Mouse (Mus musculus): ENCODE results near the gene Grcc10. TPM values are rescaled to one million over a fixed set of nuclear protein-coding genes. Genes with fewer than 3 reads are reported as not detected.

The Grcc10 gene
- total RNA-seq, 2 experiments from 2014 or later = 350 to 372 TPM

DNA sequence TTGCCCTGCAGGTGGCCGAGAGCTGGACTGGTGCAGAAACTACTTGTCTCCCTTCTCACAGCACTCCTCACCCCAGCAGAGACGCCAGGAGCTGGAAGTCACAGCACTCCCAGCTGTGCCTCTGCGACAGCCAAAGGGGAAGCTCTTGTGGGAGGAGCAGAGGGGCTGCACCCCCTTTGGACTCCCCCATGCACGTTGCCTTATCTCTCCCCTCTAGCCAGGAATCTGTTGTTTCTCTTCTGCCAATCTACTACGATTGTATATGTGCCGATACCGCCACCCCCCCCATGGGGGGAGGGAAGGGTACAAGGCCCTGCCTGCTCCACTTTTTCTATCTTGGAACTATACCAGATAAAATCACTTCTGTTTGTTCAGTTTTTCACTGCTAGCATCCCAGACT, 37.4 kb downstream of the Grcc10 start:
- no peak for DNase-seq (ENCODE audit: extremely low spot score in 1 of 2, low spot score in 1 of 2)

- DNase-seq (ENCODE audit: extremely low spot score in 1 of 2, low spot score in 1 of 2) = peak; percentile 54 to 74
These were observed 38.4 kb downstream of the Grcc10 start for GRCm38 (mm10) chr6:124702784-124703103.

DNA sequence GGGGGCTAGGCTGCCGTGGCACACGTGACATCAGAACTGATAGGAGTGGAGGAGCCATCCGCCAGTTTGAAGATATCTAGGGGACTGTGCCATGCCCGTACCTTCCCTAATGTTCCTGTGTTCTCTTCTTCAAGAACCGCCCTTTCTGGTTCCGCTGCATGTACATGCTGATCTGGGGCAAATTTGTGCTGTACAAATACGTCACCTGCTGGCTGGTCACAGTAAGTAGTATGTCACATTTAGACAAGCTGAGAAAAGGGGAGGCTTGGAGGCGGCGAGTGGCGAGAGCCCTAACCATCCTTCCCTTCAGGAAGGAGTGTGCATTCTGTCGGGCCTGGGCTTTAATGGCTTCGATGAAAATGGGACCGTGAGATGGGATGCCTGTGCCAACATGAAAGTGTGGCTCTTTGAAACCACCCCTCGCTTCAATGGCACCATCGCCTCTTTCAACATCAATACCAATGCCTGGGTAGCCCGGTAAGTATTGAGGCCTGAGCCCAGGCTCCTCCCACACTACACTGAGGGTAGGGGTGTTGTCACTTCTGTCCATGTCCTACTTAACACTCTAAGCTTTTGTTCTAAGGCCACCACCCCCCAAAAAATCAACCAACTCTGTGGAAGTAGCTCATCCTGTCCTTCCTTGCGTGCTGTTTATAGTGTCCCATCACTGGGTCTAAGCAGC, 38.9 kb downstream of the Grcc10 start:
- DNase-seq (ENCODE audit: extremely low spot score in 1 of 2, low spot score in 1 of 2) = no peak

DNA sequence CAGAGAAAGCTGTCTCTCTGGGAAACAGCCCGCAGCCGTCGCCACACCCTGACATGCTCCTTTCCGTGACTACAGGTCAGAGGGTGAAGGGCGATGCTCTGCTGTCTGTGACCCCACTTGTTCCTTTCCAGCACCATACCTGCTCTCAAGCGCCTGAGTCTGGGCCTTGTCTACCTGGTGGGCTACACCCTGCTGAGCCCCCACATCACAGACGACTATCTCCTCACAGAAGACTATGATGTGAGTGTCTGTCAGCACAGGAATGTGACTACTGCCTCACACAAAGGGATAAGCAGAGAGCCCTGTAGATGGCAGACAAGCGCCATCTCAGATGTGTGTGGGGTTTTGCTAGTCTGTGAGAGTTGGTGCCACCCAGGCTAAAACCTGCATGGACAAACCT, 39.8 kb downstream of the Grcc10 start:
- DNase-seq (ENCODE audit: extremely low spot score in 1 of 2, low spot score in 1 of 2) = no peak

DNA sequence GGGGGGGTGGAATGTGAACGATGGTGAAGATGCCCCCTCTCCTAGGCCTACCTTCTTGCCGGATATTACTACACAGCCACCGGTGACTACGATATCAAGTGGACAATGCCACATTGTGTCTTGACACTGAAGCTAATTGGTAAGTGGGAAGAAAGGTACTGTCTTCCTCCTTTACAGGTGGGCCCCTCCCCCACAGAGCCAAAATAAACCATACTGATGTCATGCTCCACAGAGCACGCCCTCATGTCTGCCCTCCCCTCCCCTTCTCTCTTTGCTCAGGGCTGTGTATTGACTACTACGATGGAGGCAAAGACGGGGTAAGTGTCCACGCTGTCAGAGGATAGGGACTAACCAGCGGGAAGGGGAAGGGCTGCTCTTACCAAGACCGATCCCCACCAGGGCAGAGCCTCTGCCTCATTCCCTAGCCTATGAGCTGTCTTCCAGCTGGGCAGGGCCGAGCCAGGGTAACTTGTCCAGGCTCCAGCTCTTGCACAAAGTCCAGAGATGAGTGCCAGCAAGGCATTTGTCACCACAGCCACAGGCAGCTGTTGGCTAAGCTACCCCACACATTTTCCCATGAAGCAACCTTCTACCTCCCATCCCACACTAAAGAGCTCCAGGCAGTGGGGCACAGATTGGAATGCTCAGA, 41.1 kb downstream of the Grcc10 start:
- no peak for DNase-seq (ENCODE audit: extremely low spot score in 1 of 2, low spot score in 1 of 2)

DNA sequence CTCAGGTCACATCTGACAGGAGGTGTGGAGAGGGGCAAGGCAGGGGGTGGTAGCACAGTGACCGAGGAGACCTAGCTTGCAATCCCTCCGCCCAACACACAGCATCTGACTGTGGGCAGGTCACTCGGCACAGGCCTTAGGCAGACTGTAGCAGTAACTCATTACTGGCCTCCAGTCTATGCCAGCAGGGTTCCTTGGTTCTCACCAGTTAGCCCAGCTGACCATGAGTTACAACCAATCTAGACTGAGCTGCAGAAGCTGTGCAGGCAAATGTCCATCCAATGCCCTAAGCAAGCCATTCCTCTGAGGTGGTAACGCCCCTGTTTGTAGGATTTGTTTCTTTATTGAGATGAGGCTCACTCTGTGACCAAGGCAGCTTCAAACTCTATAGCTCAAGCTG, 41.8 kb downstream of the Grcc10 start:
- DNase-seq (ENCODE audit: extremely low spot score in 1 of 2, low spot score in 1 of 2) = no peak

DNA sequence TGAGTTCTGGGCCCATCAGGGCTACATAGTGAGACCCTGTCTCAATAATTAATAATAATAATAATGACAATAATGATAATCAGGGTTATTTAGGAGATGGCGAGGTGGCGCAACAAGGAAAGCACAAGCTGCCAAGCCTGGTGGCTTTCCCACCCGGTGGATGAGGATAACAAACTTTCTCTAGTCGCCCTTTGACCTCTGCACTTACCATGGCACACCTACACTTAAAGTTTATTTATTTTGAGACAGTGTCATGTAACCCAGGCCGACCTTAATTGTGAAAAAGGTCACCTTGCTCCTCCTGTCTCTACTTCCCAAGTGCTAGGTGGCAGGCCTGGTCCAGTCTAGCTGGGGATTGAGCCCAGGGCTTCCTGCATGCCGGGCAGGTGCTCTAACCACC, 42.4 kb downstream of the Grcc10 start:
- no peak for DNase-seq (ENCODE audit: extremely low spot score in 1 of 2, low spot score in 1 of 2)

DNA sequence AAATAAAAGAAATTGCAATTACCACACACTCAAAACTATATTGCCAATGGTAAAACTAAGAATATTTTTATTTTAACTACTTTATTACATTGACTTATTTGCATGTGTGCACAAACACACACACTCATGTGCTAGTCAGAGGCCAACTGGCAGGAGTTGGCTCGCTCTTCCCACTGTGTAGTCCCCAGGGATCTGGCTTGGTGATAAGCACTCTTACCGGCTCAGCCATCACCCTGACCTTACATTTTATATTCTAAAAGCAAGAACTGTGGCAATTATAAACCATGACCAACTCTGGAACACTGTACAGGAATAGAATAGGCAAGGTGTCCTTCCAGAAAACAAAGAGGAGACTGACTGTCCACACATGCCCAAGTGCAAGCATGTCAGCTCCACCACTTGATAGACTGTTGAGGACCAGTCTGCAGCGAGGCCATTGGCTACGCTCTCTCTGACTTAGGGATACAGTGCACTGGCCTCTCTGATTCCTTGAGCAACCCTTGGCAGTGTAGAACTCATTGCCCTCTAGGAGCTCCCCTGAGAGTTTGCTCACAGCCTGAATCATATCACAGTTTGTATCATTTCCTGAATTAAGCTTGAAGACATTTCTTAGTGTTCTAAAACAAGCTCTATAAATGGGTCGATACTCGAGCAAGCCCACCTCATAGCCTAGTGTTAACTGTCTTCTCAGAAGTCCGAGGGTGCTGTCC, 44.6 kb downstream of the Grcc10 start:
- no peak for DNase-seq (ENCODE audit: extremely low spot score in 1 of 2, low spot score in 1 of 2)

- DNase-seq (ENCODE audit: extremely low spot score in 1 of 2, low spot score in 1 of 2) = peak in 1 of 2 experiments; percentile 56
These were observed 46.8 kb downstream of the Grcc10 start for GRCm38 (mm10) chr6:124694166-124694955.

DNA sequence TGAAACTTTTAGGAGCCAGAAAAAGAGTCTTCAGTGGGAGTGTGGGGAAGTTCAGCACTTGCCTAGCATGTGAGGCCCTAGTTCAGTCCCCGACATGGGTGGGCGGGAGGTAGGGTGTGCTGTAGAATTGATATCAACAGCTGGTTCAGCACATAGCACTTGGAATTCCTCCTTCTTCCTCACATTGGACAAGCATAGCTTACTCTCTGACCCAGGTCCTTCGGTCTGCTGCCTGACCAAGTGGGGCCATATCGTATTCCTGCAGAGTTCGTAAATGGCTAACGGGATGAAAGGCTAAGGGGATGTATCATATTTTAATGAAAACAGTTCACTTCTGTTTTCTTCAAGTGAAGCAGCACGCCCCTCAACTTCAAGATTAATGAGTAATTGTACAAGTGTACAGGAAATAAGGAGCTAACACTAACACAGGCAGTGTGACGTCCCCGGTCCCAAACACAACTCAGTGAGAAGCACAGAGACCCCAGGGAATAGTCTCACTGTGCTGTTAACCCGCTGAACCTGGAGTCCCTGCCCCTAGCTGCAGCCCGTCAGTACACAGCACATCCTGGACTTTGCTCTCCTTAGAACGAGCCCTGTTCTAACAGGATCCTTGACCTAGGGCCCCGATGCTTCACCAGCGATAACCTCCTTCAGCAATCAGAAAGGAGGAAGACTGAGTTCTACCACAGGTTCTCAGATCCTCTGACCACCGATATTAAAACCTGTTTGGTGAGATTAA, 47.8 kb downstream of the Grcc10 start:
- no peak for DNase-seq (ENCODE audit: extremely low spot score in 1 of 2, low spot score in 1 of 2)

- no peak for DNase-seq (ENCODE audit: extremely low spot score in 1 of 2, low spot score in 1 of 2)
These were observed 50.7 kb downstream of the Grcc10 start for GRCm38 (mm10) chr6:124690517-124690916.

Small RNA genes lying within 50 kb of the gene (microRNA-seq; reads per million reads assigned to microRNA genes)
- gene Mir141 (0.80 to 1.7 reads per million in 2 experiments), gene Mir200c (21.3 to 29.4 reads per million in 2 experiments)

Other genes starting within 250 kb of the Grcc10 start
- gene C1rl, start 248.3 kb downstream of the Grcc10 start, total RNA-seq (2021) = under 1 TPM; 0.28 to 0.42 TPM
- gene C1ra, start 229.0 kb downstream of the Grcc10 start, total RNA-seq (2021) = under 1 TPM; 0.66 to 0.82 TPM
- 1 to 10 TPM; 1.0 to 1.6 TPM for gene C1s1, start 199.0 kb downstream of the Grcc10 start, total RNA-seq (2021)
- not detected for gene C1rb, start 171.1 kb downstream of the Grcc10 start, total RNA-seq (2021)
- gene C1s2, start 105.3 kb downstream of the Grcc10 start, total RNA-seq (2021) = under 1 TPM in 1 of 2 experiments, not detected in 1; 0.25 TPM
- gene Lpcat3, start 78.3 kb downstream of the Grcc10 start, total RNA-seq (2021) = 10 to 100 TPM; 30.9 to 34.0 TPM
- 10 to 100 TPM; 51.3 to 54.4 TPM for gene Emg1, start 29.2 kb downstream of the Grcc10 start, total RNA-seq (2021)
- gene Phb2, start 29.0 kb downstream of the Grcc10 start, total RNA-seq (2021) = 100 to 1,000 TPM; 120 to 124 TPM
- 1 to 10 TPM; 2.9 to 4.0 TPM for gene Ptpn6, start 2.7 kb downstream of the Grcc10 start, total RNA-seq (2021)
- gene Gm45234, start 14.6 kb upstream of the Grcc10 start, total RNA-seq (2021) = under 1 TPM in 1 of 2 experiments, not detected in 1; 0.71 TPM
- 100 to 1,000 TPM; 134 to 159 TPM for gene Atn1, start 15.2 kb upstream of the Grcc10 start, total RNA-seq (2021)
- 1,000 to 10,000 TPM in 1 of 2 experiments, 100 to 1,000 TPM in 1; 947 to 1,030 TPM for gene Eno2, start 28.3 kb upstream of the Grcc10 start, total RNA-seq (2021)
- 1 to 10 TPM; 1.7 TPM for gene Lrrc23, start 38.4 kb upstream of the Grcc10 start, total RNA-seq (2021)
- gene Spsb2, start 67.3 kb upstream of the Grcc10 start, total RNA-seq (2021) = 1 to 10 TPM; 4.5 to 6.0 TPM
- 100 to 1,000 TPM; 685 to 811 TPM for gene Tpi1, start 72.9 kb upstream of the Grcc10 start, total RNA-seq (2021)
- 100 to 1,000 TPM; 164 to 183 TPM for gene Usp5, start 88.1 kb upstream of the Grcc10 start, total RNA-seq (2021)
- gene Cdca3, start 88.2 kb upstream of the Grcc10 start, total RNA-seq (2021) = 1 to 10 TPM; 1.1 to 1.2 TPM
- under 1 TPM in 1 of 2 experiments, not detected in 1; 0.26 TPM for gene Gnb3, start 98.9 kb upstream of the Grcc10 start, total RNA-seq (2021)
- gene P3h3, start 116.4 kb upstream of the Grcc10 start, total RNA-seq (2021) = 10 to 100 TPM; 18.5 to 30.1 TPM
- 100 to 1,000 TPM; 184 to 196 TPM for gene Gpr162, start 122.6 kb upstream of the Grcc10 start, total RNA-seq (2021)
- under 1 TPM; 0.22 to 0.26 TPM for gene Cd4, start 146.8 kb upstream of the Grcc10 start, total RNA-seq (2021)
- gene Lag3, start 170.3 kb upstream of the Grcc10 start, total RNA-seq (2021) = 1 to 10 TPM; 2.4 to 2.6 TPM
- gene Ptms, start 178.7 kb upstream of the Grcc10 start, total RNA-seq (2021) = 1,000 to 10,000 TPM; 1,178 to 1,233 TPM
- 100 to 1,000 TPM; 670 to 704 TPM for gene Mlf2, start 190.0 kb upstream of the Grcc10 start, total RNA-seq (2021)
- gene Cops7a, start 224.2 kb upstream of the Grcc10 start, total RNA-seq (2021) = 100 to 1,000 TPM; 144 to 151 TPM